Mouse (Mus musculus) layer of hippocampus, adult 9-11 months (tissue): ENCODE measurements at regions not wholly inside any gene's neighbourhood (a gene's known extent, or its start where the extent isn't known, plus 50 kb on each side); places are given as distances from the start of the nearest gene placed in this dataset.
A peak's percentile ranks its signal among the peaks of the same experiment; 100 is the strongest.

Experiments used
- DNase-seq: peaks from one replicate; pipeline ENCODE4 v3.0.0; 2022

DNA sequence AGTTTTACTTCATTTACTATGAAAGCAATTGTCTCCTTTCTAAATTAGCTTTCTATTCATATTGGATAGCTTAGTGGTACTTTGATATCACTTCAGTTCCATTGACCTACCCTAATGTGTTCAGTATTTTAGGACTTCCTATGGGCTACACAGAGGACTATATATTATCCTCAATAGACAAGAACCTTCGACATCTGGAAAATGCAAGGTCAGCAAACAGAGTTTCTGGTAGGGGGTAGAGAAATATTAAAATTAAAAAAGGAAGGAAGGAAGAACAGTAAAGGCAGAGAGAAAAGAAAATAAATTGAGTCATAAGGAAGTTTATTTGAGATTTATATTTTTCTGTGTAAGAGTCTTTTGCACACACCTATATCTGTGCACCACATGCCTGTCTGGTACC is 107.4 kb upstream of the Insig1 start:
- no peak for DNase-seq

DNA sequence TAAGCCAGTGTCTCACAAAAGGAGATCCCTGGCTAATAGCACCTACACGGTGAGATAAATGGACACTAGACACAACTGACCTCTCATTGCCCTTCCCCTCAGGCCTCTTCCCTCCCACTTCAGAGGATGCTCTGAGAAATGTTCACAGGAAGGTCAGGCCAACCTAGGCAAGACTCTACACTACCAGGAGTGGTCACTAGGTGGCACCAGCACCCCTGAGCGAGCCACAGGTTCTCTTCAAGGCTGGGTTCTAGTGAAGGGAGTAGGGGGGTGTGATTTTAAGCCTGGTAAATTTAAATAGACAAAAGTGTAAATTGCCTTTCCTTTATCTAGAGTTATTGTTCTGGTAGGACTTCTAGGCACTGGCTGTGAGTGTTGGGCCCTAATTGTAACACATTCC is 76.0 kb upstream of the Insig1 start:
- DNase-seq: peak; percentile 30

DNA sequence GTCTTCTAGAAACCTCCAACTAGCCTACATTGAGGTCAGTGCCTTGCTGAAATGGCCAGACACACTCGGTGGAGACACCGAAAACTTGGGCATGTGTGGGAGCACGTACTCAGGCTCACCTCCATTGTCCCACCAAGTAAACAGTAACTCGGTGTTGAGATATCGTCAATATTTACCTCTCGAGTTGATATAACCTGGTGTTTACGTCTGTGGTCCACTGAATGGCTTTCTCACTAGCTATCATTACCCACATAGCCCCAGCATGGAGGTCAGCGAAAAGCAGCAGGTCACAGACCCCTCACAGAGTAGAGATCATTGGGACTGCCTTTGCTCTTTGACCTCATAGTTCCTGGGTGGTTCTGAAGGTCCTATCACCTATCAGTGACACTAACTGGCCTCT is 73.4 kb upstream of the Insig1 start:
- DNase-seq: no peak

- DNase-seq: no peak
These were observed 68.2 kb upstream of the Insig1 start for GRCm38 (mm10) chr5:28002922-28003321.

DNA sequence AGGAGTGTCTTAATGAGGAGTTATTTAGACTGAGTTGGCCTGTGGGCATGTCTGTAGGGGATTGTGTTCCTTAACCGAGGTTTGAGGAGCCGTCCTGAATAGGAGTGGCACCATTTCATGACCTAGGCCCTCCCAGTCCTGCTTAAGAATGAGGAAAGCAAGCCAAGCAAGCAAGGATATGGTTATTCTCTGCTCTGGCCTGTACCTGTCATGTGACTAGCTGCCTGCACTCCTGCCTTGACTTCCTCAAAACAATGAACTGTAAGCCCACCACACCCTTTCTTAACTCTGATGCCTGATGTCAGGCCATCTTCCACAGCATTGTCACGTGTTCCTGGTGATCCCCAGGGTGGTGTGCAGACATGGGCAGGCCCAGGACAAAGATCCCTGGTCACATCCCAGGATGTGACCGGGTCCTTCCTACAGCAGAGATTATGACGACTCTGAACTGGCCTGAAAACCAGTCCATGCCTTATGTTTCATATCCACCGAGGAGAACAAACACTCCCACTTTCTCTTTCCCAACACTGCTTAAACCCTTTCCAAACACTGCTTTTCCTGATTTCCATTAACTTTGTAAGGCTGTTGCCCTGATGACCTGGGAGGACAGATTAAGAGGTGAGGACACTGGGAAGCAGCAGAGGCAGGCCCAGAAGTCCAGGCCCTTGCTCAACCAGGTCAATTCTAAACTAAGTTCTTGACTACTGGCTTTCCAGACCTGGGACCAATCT is 67.2 kb upstream of the Insig1 start:
- no peak for DNase-seq

- DNase-seq: no peak
These were observed 66.7 kb upstream of the Insig1 start for GRCm38 (mm10) chr5:28004487-28004827.

DNA sequence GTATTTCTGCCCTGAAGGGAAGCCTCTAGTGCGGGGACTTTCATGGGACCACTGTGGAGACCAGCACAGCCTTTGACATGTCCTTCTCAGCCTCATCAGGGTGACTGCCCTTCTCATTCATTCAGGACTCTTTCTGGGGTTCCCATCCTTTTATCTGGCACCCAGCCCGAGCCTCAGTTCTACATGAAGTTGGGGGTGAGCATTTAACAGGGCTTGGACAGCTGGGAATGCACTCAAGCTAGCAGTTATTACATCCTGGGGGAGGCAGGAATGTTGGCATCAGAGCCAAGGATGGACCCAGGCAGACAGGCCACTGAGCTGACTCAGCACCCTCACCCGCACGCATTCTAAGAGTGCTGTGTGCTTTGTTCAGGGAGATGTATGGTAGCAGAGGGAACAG is 61.8 kb upstream of the Insig1 start:
- no peak for DNase-seq

- DNase-seq: no peak
These were observed 61.3 kb upstream of the Insig1 start for GRCm38 (mm10) chr5:28009871-28010270.

- DNase-seq: no peak
These were observed 60.6 kb upstream of the Insig1 start for GRCm38 (mm10) chr5:28010529-28010928.

DNA sequence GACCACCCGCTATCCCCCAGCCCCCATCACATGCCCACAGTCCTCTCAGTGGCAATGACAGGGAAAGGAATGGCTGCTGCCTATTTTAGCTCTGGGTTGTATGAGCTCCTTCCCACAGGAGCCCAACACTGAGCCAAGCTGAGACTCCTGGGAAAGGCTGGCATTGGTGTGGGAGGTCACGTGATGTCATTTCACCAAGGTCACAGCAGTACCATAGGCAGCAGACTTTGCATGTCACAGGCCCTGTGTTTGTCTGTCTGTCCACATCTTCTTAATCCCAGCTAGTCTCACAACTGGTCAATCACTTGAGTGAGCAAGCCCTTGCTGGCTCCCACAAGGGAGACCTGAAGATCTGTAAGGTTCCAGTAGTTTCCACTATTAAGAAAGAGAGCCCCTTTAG is 58.7 kb upstream of the Insig1 start:
- no peak for DNase-seq

GRCm38 (mm10) chr5:28013619-28014273 is 57.4 kb upstream of the Insig1 start:
- no peak for DNase-seq

DNA sequence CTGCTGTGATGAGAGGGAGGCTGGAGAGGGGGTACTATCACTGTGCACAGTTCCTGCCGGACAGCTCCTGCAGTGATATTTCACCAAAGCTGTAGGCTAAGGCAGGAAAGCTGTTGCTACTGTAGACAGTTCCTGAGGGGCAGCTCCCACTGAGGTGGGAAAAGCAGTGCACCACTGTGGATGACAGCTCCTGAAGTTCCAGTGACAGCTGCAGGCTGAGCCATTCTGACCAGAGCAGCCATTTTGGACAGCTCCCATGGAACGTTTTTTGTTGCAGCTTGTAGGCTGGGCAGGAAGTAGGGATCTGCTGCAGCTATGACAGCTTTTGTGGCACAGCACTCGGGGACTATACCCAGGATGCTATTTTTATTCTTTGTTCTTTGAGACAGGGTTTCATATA is 51.3 kb upstream of the Insig1 start:
- DNase-seq: no peak
